Mouse (Mus musculus) bone marrow macrophage, adult 2 months (primary cell): ENCODE results near the gene Prr15.

Experiments used
- CTCF ChIP-seq: IDR thresholded peaks from 2 replicates; pipeline ENCODE4 v1.5.1; 2012; ENCODE audit warnings: low read depth, mild to moderate bottlenecking, low read length, moderate library complexity
- POLR2A ChIP-seq: IDR thresholded peaks from 2 replicates; pipeline ENCODE4 v1.6.1; 2012; ENCODE audit warnings: mild to moderate bottlenecking, low read depth, low read length, borderline replicate concordance

DNA sequence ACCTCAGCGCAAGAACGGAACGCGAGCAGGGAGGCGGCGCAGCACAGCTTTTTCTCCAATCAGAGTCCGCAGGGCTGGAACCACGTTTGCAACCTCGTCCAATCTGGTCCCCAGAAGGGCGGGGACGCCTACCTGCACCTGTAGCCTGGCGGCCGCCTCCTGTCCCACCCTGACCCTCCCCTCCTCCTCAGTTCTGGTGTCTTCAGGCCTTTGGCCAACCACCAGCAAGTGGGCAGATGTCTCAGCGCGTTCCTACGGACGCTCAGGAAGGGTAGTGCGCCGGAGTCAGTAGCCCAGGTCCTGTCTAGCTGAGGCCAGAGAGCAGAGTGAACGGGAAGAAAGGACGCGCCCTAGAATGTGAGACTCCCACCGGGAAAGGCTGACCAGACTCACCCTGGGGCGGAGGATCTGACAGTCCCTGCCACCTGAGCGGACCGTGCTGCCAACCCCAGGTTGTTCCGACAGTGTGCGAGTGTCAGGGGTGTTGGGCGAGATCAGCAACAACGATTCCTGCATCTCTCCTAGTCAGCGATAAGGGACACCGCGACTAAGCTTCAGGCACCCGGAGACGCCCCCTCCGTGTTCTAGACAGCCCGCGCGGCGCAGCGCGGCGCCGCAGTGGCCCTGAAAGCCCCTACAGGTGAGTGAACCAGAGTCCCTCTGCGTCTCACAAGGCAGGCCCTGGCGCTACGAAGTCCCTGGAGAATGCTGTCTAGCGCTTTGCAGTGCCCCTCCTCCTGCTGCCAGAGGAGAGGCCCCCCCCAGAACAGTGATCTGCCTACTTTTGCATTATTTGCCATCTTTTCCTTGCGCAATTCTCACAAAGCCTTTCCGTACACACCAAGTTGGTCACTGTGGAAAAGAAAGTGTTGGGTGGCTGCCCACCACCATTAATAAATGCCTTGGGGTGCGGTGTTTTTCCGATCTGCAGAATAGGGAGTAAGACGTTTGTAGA is 1.3 kb downstream of the Prr15 start:
- no peak for TF ChIP-seq CTCF
- no peak for TF ChIP-seq POLR2A
